Mouse (Mus musculus) liver, embryonic 14.5 days (tissue): ENCODE data around the gene 4921509C19Rik.
"Not testable (repeated sequence)": the region's sequence is repeated elsewhere in the genome, so short reads cannot be mapped to it uniquely, and the experiment has no call there.

Experiments
- CTCF ChIP-seq: IDR thresholded peaks from 2 replicates; pipeline ENCODE4 v1.5.1; 2016; ENCODE audit warnings: antibody characterized with exemption, low read depth, control low read depth
- EP300 ChIP-seq: IDR thresholded peaks from 2 replicates; pipeline ENCODE4 v1.6.1; 2016; ENCODE audit warnings: antibody characterized with exemption, low read depth

DNA sequence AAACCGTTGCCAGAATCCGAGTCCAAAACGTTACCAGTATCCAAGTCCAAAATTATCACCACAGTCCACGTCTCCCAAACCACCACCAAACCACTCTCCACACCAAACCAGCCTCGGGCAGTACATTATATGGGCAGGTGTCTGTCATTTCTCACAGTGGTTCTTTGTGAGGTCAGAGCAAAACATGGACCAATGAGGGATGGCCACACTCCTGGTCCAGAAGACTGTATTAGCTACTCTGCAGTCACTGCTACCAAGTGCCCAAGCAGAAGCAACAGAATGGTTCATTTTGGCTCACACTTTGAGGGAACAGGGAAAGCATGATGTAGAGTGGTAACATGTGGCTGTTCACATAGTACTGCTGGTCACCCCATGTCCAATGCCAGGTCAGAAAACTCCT lies at the start of gene 4921509C19Rik:
- TF ChIP-seq CTCF, EP300: not testable (repeated sequence)
